In genomic region chr11:115893071-115893470, GRCm38 (mm10) we compare ENCODE assay signal across 24 mouse cellular contexts. TPM values are rescaled to one million over a fixed set of nuclear protein-coding genes. Genes with fewer than 3 reads are reported as not detected.
"Had no signal": no experiment of that assay in that cellular context is flagged by ENCODE, and none has a peak within 500 bp of the region (broad histone marks: within the 10 kb centered on the region; RNA-seq: fewer than 3 reads in every experiment).

No protein-coding gene starts in this region.

- H3K9me3 ChIP-seq: heart, embryonic 10.5 days; heart, embryonic 12.5 days; intestine, embryonic 15.5 days; limb, embryonic 10.5 days; limb, embryonic 12.5 days; liver, embryonic 13.5 days; liver, embryonic 15.5 days had no signal

- DNase-seq: gastrocnemius, adult 2 months; gastrocnemius, postnatal 10 days; gastrocnemius, postnatal 25 days; heart, adult 18-20 months; heart, postnatal 10 days; heart, postnatal 4 days; kidney, postnatal 4 days; liver; liver, embryonic 13.5 days had no signal

- H3K27ac ChIP-seq: gastrocnemius, adult 2 months; hindbrain, embryonic 14.5 days; intestine, embryonic 15.5 days; kidney, postnatal 0 days; layer of hippocampus, adult 2 months; left cerebral cortex, adult 2 months; limb, embryonic 12.5 days; liver, embryonic 13.5 days; liver, embryonic 15.5 days had no signal

- H3K4me1 ChIP-seq: intestine, embryonic 15.5 days; limb, embryonic 12.5 days had no signal

- H3K27me3 ChIP-seq: heart, embryonic 12.5 days; intestine, embryonic 15.5 days; limb, embryonic 12.5 days; liver, embryonic 13.5 days; liver, embryonic 15.5 days had no signal

- ATAC-seq: forebrain, embryonic 16.5 days; inflammation-experienced regulatory T-cells, adult 6 months; intestine, embryonic 15.5 days; intestine, postnatal 0 days had no signal

- H3K4me2 ChIP-seq: heart, embryonic 12.5 days; hindbrain, embryonic 14.5 days; intestine, embryonic 15.5 days; limb, embryonic 12.5 days; liver, embryonic 11.5 days; liver, embryonic 13.5 days; liver, embryonic 15.5 days had no signal

- H3K4me3 ChIP-seq: gastrocnemius, adult 2 months; heart, embryonic 10.5 days; heart, embryonic 12.5 days; intestine, embryonic 15.5 days; layer of hippocampus, adult 2 months; left cerebral cortex, adult 2 months; limb, embryonic 10.5 days; limb, embryonic 12.5 days; liver, embryonic 13.5 days; liver, embryonic 15.5 days had no signal

- H3K9ac ChIP-seq: heart, embryonic 12.5 days; hindbrain, embryonic 14.5 days; intestine, embryonic 15.5 days; limb, embryonic 12.5 days; liver, embryonic 13.5 days; liver, embryonic 15.5 days had no signal

RNA-seq across cellular contexts. Expression of gene Smim6, which starts 18.7 kb away (rescaled TPM):
- polyA plus RNA-seq: frontal cortex, adult 2 months; hindbrain, embryonic 14.5 days had no signal

RNA-seq across cellular contexts. Expression of gene Myo15b, which starts 34.9 kb away (rescaled TPM):
- polyA plus RNA-seq: hindbrain, embryonic 14.5 days; inflammation-experienced regulatory T-cells, adult 6 months; limb, embryonic 12.5 days had no signal
